Mouse (Mus musculus) right cerebral cortex, adult 18-20 months (tissue): ENCODE data around the gene Trpm1.
A peak's percentile ranks its signal among the peaks of the same experiment; 100 is the strongest.
"Not testable (repeated sequence)": the region's sequence is repeated elsewhere in the genome, so short reads cannot be mapped to it uniquely, and the experiment has no call there.

ENCODE experiments used
- DNase-seq: peaks from one replicate; pipeline ENCODE4 v3.0.0; 2022; ENCODE audit warnings: mixed read lengths

Trpm1 gene

DNA sequence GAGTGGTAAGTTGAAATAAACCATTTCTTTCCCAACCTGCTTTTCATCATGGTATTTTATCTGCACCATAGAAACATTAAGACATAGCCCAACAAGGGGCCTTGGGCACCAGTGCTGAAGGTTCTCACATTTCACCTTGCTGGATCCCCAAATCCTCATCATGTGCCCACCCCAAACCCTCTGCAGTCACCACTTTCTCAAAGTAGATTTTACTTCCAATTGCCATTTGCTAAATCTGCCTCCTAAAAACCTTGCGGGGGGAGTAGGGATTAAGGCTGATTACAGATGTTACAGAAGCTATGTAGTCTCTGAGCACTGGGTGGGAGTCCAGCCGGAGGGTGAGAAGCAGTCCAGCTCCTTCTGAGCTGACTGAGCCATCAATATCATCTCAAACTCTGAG, at the start of gene Trpm1:
Trpm1 (plus strand) TSS at position 301 of the 400 bp plus-strand sequence.
- DNase-seq, result no peak

DNA sequence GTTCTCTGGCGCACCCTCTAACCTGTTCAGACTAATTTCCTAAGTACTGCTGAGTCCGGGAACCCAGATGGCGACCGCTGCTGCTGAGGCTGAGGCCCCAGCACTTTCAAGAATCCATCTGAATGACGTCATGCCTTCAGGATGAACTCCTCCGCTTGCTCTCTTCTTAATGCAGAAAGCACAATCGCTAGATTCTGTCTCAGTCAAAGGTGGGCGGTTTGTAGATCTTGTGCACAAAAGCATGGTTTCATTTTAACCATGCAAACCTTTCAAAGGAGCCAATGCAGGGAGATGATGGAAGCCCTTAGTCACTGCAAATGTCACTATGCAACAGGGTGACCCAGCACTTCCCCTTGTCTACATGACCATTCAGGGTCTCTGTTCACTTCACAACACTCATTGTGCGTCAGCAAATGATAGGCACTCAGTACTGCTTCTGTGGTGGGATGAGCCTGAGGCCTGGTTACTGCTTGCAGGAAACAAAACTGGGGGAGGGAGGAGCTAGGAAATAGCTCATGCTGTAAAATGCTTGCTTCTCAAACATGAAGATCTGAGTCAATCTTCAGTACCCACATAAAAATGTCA, 31.4 kb upstream of the Trpm1 start:
- DNase-seq, result peak; percentile 57

DNA sequence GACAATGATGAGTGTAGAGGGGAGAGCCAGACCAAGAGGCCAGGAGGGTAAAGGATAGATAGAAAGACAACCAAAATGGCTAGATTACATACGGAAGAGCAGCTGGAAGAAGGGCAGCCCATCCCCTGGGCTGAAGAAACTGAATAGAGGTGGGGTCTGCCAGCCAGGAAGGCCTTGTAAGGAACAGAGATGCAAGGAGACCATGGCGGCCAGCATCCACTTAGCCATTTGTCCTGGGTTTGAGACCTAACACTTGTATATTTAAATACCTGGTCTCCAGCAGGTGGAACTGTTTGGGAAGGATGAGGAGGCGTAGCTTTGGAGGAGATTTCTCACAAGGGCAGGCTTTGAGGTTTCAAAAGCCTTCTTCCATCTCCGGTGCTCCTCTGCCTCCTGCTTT, 29.9 kb upstream of the Trpm1 start:
- DNase-seq, result no peak

DNA sequence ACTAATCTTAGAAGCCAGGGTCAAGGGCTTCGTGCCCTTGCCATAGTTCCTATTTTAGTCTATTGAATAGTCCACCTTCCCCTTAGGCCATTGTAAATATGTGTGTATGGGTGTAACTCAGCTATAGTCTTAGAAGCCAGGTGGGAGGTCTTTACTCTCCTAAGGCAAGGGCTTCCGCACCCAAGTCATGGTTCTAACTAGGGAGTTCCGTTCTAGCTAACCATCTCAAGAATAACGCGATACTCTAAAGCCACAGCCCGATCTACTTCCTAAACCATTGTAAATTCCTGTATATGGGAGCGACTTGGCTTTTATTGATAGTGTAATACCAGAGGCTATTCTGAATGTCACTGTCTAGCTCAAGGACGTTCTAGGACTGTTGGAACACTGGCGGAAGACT, 27.6 kb upstream of the Trpm1 start:
- not testable (repeated sequence) for DNase-seq

DNA sequence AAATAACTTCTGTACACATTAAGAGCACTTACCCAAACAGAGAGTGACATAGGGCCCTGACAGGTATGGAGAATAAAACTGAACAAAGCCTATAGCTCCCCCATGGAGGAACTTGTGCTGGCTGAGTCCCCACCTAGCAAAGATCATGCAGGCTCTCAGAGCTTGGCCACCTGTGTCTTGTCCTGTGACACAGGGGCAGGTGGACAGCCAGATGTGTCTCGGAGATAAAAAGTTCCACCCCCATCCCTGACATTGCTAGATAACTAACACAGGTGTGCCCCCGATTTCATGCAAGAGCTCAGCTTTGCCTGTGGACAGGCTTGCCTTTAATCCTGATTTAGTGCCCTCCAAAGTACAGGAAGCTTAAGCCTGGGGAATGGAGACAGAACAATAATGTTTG, 13.8 kb upstream of the Trpm1 start:
- DNase-seq, result no peak

DNA sequence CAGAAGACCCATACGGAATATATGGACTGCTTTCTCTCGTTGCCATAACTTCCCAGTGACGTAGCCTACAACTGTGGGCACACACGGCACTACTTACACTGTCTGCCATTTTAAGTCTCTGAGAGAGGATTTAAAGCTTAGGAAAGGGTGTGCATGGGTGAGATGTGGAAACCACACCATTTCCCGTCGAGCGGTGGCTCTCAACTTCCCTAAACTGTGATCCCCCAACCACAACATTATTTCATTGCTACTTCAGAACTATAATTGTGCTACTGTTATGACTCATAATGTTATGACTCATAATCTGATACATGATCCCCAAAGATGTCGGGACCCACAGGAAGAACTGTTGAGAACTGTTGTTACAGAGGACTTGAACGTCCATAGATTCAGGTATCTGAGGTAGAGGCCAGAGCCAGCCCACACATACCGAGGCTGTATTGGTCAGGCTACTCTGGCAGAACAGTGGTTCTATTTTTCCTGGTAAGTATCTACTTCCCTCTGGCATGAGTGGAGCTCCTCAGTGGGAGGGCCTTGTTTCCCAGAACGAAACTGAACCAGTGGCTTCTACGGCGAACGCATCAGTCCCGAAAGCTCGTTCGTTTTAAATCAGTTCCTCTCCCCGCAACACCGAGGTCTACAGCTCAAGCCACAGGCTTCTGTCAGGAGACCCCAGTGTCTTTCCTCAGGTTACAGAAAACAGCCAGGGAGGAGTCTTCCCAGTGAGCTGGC, 12.2 kb upstream of the Trpm1 start:
- DNase-seq, result no peak

DNA sequence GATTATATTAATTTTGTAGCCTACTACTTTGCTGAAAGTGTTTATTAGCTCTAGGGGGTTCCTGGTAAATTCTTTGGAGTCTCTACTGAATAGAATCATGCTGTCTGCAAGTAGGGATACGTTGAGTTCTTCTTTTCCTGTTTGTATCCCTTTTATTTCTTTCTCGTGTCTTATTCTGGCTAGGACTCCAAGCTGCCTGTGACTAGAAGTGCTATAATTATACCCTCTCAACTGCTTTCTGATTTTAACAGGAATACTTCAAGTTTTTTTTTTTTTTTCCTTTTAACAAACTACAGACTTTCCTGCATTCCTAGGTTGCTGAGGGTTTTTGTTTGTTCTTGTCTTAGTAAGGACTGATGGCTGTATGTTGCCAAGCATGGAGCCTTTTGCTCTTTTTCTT, 4.3 kb upstream of the Trpm1 start:
- no peak for DNase-seq

DNA sequence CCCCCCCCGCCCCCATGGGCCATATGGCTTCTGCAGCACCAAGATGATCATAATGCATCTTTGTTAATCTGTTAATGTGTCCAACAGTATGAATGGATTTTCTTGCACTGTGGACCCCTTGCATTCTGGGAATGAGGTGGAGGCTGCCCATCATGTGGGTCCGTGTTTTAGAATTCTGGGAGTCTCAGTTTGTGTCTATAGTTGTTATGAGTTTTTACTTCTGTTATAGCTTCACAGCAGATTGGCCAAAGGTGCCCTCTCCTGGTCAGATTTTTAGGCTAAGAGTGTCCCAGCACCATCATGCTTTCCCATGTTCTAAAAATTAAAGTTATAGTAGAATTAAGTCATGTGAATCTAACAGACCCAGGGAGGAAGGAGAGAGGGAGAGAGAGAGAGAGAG, 3.9 kb upstream of the Trpm1 start:
- no peak for DNase-seq

DNA sequence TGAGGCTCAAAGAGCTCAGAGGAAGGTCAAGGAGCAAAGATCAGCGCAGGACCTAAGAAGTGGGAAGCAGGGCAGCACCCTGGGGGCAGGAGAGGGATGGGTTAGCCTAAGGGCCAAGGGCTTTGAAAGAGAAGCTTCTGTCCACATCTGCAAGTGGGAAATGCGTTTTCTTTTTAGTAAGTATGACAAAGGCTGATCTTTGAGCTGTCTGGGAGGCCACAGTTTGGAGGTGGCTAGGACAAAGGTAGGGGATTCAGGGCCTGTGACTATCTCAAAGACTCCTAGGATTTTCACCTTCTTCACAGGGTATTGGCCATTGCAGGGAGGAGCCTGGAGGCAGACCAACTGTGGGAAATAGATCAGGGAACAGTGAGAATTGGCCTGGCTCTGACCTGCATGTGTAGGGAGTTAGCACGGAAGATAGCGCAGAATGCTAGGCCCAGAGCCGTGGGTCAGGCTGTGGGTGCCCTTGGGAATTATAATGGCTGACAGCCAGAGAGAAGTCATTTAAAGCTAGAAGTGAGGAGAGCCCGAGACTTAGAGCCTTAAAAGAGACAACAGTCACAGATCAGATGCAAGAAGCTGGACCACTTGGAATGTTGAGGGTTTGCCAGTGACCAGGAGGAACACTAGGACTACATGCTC, 3.1 kb upstream of the Trpm1 start:
- no peak for DNase-seq

DNA sequence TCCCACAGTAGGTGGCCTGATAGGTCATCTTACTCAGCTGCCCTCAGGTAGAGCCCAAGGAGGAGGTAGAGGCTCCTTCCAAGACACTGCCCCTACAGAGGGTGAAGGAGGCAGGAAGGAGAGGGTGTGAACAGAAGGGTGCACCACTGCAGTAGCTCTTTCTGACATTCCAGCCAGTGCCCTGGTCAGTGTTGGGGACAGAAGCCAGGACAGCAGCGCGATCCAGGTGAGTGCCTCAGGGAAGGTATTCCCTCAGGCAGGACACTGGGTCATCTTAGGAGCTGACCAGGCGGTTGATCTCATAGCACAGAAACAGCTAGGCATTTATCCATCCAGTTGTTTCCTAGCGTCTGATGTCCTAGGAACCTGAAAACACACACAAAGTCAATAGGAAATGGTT, 1.6 kb downstream of the Trpm1 start:
- DNase-seq, result no peak

DNA sequence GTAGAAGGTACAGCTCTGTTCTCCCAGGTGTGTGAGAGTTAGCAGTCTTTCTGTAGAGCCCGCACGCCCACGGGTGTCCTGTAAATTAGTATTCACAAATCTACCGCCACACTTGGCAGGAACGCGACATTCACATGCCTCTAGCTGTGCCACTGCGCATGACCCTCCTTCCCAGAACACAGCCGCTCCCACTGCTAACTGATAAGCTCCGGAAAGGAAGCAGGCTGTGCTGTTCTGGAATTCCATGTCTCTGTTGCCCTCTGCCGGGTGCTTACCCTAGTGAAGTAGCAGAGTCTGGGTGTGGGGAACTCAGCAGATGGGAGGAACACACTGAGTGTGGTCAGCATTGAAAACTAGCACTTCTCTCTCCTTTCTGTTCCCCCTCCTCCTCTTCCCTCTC, 2.1 kb downstream of the Trpm1 start:
- DNase-seq, result peak; percentile 94

DNA sequence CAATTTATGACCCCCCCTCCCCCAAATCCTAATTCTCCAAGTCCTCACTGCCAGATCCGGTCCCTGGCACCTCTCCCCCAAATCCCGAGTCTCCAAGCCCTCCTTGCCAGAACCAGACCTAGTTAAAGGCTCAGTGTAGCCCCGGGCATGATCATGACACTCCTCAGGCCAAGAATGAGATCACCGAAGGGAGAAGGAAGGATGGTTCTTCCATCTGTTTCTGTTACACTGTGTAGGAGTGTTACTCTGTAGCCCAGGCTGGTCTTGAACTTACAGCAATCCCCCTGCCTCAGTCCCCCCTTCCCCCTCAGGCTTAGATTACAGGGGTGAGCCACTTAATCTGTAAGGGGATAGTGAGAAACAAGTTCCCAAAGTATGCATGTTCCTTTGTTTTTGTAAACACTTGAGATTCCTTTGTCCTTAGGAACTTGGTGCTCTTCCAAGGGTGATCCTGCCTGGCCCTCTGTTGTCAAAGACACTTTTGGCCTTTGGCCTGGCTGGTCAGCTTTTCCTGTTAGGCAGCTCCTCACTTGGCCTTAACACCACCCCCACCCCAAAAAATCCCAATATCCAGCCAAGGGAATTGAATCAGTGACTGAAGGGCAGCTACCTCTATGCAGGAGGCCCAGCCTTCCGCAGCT, 2.8 kb downstream of the Trpm1 start:
- DNase-seq, result no peak

DNA sequence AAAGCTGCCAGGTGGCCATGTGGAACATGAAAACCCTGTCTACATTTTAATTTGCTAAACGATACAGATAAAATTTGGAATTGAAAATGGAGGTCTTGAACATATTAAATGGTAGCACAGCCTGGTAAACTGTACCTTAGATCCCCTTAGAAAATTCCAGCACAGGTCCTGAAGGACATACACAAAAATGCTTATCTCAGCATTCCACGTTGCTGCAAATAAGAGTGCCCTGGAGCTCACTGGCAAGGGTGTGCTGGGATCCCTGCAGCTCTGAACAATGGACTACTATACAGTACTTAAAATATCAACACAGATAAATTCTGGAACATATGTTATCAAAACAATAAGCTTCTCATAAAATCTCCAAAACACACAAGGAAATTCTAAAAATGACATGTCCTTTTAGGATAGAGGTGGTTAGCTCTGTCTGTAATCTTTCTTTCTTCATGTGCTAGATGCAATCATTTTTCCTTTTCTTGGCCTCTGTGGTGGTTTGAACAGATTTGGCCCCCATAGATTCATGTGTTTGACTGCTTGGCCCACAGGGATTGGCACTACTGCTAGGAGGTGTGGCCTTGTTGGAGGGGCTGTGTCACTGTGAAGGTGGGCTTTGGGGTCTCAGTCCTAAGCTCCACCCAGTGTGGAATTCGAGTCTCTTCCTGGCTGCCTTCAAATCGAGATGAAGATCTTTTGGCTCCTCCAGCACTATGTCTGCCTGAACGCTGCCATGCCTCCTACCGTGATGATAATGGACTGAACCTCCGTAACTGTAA, 3.5 kb downstream of the Trpm1 start:
- no peak for DNase-seq

DNA sequence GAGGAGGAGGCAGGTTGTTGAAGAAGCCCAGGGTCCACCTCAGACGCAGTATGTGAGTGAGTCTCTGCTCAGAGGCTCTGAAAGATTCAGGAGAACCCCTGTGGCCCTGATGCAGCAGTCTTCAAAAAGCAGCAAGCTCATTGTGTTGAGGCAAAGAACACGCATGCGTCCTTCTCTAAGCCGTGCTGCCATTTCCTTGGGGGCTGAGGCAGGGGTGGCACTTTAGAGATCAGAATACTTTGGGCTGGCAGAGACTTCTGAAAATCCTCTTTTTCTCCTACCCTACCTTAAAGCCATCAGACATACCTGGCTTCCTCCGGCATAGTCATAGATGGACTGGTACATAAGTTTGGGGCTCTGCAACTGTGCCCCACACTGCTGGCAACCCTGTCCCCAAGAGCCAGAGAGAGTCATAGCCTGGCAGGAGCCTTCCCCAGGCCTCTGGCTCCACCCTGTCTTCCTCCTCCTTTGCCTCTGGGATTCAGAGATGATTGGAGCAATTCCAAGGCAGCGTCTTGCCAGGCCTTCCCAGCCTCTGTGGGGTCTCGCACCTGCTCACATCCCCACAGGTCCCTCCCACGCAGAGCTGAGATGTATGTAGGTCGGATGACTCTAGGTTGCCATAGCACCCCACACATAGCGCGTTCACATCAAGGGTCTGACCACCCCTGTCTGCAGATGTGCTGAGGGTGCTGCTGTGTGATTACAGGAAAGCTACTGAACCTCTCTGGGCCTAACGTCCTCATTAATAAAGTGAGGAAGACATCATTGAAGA, 4.8 kb downstream of the Trpm1 start:
- no peak for DNase-seq

DNA sequence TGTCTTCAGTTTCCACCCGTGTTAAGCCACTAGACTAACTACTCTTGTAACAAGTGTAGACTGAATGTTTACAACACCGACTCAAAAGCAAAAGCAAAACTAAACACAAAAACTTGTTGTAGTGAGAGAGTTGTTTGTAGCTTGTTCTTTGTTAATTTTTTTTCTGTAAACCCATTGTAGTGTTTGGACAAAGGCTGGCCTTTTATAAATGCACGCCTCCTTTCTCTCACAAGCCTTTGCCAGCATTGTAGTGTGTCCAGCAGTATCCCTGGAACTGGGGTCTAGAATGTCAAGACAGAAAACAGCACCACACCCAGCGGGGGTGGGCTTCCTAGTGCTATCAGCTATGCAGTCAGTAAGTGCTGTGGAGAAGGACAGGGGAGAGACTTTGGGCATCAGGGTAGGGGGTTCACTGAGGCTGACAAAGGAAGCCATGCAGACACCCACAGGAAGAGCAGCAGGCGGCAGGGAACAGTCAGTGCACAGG, 5.5 kb downstream of the Trpm1 start:
- no peak for DNase-seq

DNA sequence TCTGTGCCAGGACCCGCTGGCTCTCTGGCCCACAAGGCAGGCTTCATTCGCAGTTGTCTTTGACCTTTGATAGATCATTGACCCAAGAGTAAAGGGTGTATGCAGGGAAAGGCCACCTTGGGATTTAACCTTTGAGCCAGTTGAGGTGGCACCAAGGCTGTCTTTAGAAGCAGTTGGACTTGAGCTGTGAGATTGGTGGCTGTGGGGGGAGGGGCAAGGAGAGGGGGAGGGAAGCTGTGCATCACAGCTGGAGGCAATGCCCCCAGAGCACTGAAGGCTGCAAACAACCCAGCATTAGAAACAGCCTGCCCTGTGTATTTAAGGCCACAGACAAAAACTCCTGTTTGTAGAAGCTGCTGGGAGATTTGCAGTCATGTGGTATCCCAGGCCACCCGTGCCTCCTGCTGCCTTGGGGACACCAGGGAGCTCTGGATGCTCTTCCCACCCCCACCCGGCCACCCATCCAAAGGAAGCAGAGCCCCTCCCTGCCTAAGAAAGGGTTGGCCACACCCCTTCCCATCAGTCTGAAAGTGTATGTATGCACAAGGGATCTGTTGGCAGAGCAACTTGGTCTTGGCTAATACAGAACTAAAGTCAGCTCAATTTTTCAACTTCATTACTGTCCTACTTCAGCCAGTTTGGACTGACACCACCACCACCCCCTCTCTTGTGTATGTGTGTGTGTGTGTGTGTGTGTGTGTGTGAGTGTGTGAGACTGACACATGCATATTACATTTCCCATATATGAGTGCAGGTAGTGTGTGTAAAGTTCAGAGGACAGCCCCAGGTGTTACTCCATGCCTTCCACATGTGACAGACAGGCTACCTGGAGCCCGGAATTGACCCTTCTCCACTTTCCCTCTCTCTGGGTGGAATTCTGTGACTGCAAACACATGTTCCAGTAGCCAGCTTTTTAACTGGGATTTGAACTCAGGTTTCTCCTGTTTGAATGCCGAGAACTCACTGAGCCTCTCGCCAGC, 6.3 kb downstream of the Trpm1 start:
- DNase-seq, result no peak

DNA sequence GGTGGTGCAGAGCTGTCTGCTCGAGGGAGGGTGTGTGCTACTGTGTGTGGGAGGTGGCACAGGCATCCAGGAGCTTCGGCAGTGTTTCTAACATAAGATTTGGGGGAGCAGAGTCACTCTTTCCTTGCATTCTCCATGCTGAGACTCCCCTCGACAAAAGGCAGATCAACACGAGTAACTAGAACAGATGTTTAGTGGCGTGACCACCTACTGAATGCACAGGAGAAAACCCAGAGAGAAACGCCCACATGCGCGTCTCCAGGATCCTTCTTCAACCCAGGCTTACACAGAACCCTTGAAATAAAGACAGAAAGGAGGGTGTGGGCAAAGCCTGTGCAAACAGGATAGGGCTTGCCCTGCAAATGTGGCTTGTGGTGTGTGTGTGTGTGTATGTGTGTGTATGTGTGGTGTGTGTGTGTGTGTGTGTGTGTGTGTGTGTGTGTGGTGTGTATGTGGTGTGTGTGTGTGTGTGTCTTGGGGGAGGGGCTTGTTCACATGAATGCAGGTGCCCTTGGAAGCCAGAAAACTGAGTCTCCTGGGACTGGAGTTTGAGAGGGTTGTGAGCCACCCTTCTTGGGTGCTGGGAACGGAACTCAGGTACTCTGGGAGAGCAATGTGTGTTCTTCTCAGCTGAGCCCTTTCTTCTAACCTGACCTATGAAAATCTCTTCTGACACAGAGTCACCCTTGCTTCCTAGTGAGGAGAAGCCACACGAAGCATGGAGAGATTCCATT, 7.3 kb downstream of the Trpm1 start:
- peak; percentile 86 for DNase-seq

DNA sequence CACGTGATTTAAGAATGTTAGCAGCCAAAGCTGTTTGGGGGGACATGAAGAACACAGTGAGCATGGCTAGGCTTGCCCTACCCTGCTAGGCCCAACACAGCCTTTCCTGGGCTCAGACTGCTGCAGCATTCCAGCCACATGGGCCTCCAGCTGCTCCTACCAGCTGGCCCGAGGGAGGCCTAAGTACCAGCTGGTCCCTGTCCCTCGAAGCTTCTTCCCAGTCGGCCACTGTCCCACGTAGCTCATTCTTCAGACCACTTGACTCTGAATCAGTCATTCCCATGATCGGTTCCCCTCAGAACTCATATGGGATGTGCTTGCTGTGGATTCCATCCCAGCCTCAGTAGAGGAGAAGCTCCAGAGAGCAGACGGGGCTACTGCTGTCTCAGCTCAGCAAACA, 8.4 kb downstream of the Trpm1 start:
- DNase-seq, result no peak

DNA sequence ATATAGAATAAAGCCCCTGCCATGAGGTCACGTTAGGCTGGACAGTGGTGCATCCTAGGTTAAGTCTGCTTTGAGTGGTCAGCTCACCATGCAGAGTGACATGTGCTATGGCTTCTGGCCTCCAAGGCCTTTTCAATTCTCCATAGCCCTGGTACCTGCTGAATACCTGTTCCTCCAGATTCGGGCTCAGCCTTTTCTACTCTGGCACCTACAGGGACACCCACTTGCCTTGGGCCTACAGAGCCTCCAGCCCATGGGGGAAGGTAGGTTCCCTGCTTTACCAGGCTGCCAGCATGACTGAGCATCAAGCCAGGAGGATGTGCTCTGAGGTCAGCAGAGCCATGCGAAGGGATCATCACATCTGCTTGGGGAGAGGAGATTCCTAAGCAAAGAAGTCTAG, 9.5 kb downstream of the Trpm1 start:
- DNase-seq, result no peak

DNA sequence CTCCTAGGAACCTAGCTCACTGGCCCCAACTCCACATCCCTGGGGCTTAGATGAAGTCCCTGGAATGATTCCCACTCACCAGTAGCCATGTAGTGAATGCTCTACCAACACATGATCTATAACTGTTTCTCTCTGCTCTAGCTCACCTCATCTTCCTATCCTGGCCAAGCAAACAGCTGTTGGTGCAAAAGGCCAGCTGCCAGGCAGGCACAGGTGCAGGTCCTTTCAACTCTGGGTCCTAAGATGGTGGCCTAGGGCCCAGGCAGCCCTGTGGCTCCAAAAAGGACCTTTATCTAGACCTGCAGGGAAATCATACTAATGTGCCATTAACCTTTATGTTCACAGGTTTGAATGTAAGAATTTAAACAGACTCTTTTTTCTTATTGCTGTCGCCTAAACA, 10.3 kb downstream of the Trpm1 start:
- no peak for DNase-seq
